Mouse (Mus musculus): ENCODE results near the gene Dpep1. TPM values are rescaled to one million over a fixed set of nuclear protein-coding genes. Genes with fewer than 3 reads are reported as not detected.

Gene Dpep1
- polyA plus RNA-seq (2021; fragmentation: Nextera tagmentation): 0.11 TPM in 1 of 2 replicates, not detected in the other
- long read RNA-seq, experiment 1: 0 reads
- long read RNA-seq, experiment 2: 0 reads

DNA sequence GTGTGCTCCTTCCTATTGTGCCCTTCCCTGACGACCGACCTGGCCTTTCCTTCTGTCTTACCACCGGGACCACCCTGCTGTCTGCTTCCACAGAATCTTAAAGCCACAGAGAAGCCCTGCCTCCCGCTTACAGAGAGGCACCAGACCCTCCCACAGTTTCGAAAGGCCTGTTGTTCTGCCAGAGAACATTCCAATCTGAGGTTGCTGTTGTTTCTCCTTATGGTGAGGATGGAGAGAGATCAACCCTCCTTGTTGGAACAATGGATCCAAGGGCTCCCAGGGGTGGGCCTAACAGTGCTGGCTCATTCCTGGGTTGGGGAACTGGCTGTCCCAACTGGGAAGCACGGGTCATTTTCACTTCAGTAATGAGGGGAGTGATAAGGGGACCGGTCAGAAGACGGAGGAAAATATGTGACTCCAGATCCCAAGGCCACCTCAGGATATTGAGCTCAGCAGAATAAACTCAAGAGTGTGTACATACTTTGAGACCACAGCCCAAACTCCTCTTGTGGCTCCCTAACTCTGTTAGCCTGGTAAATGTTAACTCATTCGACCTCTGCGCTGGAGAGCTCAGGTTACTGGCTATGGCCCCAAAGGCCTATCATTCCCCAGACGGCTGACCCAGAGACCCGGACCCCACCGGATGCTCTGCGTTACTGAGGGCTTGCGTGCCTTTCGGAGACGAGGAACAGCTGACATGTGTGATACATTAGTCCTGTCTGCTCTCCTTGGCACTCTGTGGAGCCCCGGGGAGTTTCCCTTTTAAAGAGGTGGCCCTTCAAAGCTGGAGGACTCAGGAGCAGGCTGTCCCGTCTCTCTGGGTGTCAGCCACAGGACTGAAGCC is at the start of gene Dpep1:
Dpep1 (plus strand) TSS at position 677 of the 844 bp plus-strand sequence.

DNA sequence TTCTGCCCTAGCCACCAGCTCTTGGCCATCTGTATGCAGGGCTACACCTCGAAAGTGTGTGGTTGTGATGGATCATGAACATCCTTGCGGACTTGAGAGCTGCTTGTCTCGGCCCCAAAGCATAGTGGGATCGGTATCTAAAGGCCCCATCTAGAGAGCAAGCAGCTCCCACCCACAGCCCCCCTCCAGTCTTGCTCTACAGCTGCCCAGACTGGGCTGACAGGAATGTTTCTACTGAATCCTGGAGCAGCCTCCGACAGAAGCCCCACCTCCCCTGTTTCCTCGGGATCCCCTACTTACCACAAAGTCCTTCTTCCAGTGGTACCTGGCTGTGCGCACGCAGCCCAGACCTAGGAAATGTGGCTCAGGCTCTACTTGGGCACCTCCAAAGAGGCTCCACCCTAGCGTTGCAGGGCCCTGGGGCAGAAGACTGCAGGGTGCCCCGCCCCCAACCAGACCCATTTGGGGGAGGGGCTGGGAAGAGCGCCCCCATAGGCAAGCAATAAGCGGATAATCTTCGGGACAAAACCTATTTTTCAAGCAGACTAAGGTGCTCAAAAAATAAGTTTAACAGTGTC is 28.1 kb upstream of the Dpep1 start, which contains the start of gene Sult5a1:
Sult5a1 (minus strand) TSS at position 428 of the 578 bp plus-strand sequence.

DNA sequence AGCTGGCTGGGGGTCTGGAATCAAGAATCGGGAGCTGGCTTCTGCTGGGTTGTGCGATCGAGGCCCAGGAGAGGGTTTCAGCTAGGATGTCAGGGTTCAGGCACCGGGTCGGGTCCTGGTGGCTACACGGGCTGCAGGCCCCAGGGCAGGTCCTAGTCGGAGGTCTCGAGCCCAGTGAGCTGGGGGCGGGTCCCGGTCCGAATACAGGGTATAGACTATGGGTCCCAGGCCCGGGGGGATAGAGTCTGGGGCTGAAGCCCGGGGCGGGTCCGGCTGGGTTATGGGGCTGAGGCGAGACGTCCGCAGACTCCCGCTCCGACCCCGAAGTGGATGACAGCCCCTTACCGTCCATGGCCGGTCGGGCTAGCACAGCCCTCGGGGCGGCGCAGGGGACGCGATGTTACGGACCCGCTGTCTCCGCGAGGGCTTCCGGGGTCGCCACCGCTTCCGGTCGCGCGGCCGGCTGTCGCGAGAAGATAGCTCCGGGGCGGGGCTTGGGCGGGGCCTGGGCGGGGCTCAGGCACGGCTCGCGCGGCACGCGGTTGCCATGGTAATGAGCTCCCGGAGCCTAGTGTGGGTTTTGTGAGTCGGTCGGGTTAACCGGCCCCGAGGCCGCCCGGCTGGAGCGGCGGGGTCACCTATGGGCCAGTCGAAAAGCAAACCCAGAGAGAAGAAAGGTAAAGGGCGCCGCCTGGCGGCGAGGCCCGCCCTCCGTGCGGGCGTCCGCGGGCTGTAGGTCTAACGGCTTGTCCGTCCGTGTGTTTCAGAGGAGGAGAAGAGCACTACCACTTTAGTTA is 26.5 kb downstream of the Dpep1 start, which contains the start of the genes Chmp1a and Spata33:
Chmp1a (minus strand) TSS at position 443 of the 797 bp plus-strand sequence.
Spata33 (plus strand) TSS at position 512 of the 797 bp plus-strand sequence.

DNA sequence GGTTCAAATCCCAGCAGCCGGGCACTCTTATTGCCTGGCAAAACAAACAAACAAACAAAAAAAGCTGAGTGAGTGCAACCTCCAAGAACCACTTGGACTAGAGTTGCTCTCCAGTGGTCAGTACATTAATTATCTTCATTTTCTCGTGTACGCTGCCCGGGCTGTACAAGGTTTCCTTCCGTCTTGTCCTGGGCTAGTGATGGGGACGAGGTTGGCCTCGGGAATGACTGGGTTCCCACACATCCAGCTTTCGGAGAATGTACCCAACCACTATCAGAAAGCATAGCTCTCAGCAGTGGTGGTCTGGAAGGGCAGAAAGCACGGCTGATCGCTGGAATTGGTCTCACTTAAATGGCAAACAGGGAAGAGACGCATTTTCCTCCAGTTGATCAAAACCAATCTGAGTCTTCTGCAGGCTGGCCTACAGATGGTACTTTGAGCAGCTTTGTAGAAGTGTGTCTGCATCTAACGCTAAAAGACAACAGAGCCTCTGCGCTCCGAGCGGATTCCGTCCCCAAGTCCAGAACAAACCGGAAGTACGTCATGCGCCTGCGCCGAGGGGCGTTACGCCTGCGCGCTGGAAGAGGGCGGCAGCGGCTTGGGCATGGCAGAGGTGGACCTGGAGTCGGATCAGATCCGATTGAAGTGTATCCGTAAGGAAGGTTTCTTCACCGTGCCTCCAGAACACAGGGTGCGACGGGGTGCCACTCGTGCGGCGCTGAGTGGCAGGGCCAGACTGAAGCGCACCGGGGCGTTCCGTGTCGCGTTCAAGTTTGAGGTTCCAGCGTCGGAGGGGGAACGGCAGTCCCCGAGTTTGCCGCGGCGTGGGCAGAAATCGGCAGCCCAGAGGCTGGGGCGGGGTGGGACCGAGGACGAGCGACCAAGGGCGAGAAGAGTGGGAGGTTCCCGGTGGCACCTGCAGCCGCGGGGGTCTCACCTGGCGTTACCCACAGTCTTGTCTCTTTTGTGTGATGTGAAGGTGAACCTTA is 38.5 kb downstream of the Dpep1 start, which contains the start of gene Cdk10:
Cdk10 (plus strand) TSS at position 565 of the 989 bp plus-strand sequence.

DNA sequence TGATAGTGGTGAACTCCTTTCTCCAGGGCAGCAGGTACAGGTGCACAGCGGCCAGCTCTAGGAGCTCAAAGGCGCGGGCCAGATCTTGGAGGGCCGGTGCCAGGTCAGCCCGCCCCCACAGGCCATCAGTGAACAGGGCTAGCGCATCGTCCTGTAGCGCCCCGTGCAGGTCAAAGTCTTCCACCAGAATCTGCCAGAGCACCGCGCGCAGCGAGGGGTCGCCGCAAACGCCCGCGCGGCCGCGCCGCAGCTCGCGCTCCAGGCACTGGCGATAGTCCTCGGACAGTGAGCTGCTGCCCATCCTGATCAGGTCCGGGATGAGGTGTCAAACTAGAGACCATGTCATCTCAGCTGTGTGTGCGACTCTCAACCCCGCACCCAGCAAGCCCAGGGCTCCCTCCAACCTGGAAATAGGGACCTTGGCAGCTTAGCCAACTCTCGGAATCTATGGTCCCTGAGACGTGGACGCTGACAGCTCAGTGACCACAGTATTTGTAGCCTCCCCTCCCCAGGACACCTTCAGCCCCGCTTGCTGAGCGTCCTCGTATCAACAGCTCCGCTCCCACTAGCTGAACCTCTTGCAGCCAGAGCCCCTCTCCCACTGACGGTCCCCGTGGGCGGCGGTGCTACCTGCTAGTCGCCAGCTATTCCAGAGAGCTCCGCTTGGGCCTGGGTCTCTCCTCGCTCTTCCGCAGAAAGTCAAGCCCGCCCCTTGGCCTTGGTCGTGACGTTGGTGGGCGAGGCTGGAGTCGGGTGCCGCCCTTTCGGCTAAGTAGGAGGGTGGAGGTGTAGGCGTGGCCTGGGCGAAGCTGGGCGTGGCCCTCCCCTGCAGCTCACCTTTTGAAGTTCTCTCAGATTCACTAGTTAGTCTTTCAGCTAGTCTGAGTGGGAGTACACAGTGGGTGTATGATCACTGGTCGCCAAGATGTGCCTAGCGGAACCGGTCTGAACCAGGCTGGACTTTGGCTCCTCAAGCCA is 49.8 kb downstream of the Dpep1 start, which contains the start of gene Spata2l:
Spata2l (minus strand) TSS at position 714 of the 978 bp plus-strand sequence.

Other genes with a start within 250 kb of the Dpep1 start
- gene Ankrd11, start 144.0 kb upstream of the Dpep1 start, polyA plus RNA-seq (2021; fragmentation: Nextera tagmentation): 16.4 and 17.5 TPM in 2 replicates
- 16.7 and 17.1 TPM in 2 replicates for gene Spg7, start 123.3 kb upstream of the Dpep1 start, polyA plus RNA-seq (2021; fragmentation: Nextera tagmentation)
- 1,998 and 2,381 TPM in 2 replicates for gene Rpl13, start 83.9 kb upstream of the Dpep1 start, polyA plus RNA-seq (2021; fragmentation: Nextera tagmentation)
- gene Cpne7, start 68.9 kb upstream of the Dpep1 start, polyA plus RNA-seq (2021; fragmentation: Nextera tagmentation): 65.9 and 75.3 TPM in 2 replicates
- gene Sult5a1, start 27.9 kb upstream of the Dpep1 start, polyA plus RNA-seq (2021; fragmentation: Nextera tagmentation): 3.3 and 3.8 TPM in 2 replicates
- gene Chmp1a, start 26.5 kb downstream of the Dpep1 start, polyA plus RNA-seq (2021; fragmentation: Nextera tagmentation): 128 and 136 TPM in 2 replicates
- gene Spata33, start 26.6 kb downstream of the Dpep1 start, polyA plus RNA-seq (2021; fragmentation: Nextera tagmentation): 10.6 and 10.8 TPM in 2 replicates
- gene Cdk10, start 38.6 kb downstream of the Dpep1 start, polyA plus RNA-seq (2021; fragmentation: Nextera tagmentation): 59.9 and 65.7 TPM in 2 replicates
- gene Spata2l, start 50.0 kb downstream of the Dpep1 start, polyA plus RNA-seq (2021; fragmentation: Nextera tagmentation): 35.5 and 45.6 TPM in 2 replicates
- gene Zfp276, start 68.0 kb downstream of the Dpep1 start, polyA plus RNA-seq (2021; fragmentation: Nextera tagmentation): 3.7 and 3.8 TPM in 2 replicates
- 17.9 and 24.9 TPM in 2 replicates for gene Vps9d1, start 68.1 kb downstream of the Dpep1 start, polyA plus RNA-seq (2021; fragmentation: Nextera tagmentation)
- gene Fanca, start 132.3 kb downstream of the Dpep1 start, polyA plus RNA-seq (2021; fragmentation: Nextera tagmentation): 0.63 and 0.97 TPM in 2 replicates
- gene Spire2, start 146.5 kb downstream of the Dpep1 start, polyA plus RNA-seq (2021; fragmentation: Nextera tagmentation): 2.0 and 2.2 TPM in 2 replicates
- gene Tcf25, start 187.5 kb downstream of the Dpep1 start, polyA plus RNA-seq (2021; fragmentation: Nextera tagmentation): 340 and 366 TPM in 2 replicates
- not detected in 2 replicates for gene Mc1r, start 220.9 kb downstream of the Dpep1 start, polyA plus RNA-seq (2021; fragmentation: Nextera tagmentation)
- gene Tubb3, start 225.2 kb downstream of the Dpep1 start, polyA plus RNA-seq (2021; fragmentation: Nextera tagmentation): 353 and 392 TPM in 2 replicates
- 12.1 and 12.9 TPM in 2 replicates for gene Def8, start 237.3 kb downstream of the Dpep1 start, polyA plus RNA-seq (2021; fragmentation: Nextera tagmentation)